In the genomic region with DNA sequence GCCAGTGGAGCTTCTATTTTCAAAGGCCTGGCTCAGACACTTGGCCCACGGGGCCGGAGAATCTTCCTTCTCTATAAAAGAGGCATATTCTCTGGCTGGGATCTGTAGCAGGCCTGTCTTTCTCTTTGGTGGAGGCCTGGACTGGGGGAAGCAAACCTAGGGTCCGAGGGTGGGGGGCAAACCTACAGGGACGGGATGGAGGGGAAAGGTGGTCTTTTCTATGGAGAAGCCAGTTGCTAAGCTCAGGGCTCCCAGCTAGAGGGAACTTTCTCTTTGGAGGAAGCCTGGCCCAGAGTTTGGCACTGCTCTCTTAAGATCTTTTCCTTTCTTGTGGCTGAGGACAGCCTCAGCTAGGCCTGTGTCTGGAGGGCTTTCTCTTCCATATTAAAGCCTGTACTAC, we compare ENCODE assay signal across 8 mouse cellular contexts. TPM values are rescaled to one million over a fixed set of nuclear protein-coding genes. Genes with fewer than 3 reads are reported as not detected.
DNase-seq lines count a peak whose midpoint lies in the region; ATAC-seq and TF ChIP-seq lines count a peak whose summit lies in the region.

No protein-coding gene starts in this region.

- no peak overlapping the region for H3K27ac ChIP-seq in lung, postnatal 0 days (ENCODE audit: low read length)
- H3K27ac ChIP-seq in limb, embryonic 11.5 days (replicated peaks; ENCODE audit: low read depth, low read length): no peak overlapping the region
- H3K27ac ChIP-seq in stomach, embryonic 14.5 days (ENCODE audit: low read length): no peak overlapping the region; the same call in 1 of the 2 replicates

- H3K4me1 ChIP-seq in lung, postnatal 0 days (ENCODE audit: insufficient read depth, low read depth, low read length): peaks cover 10% of the 10 kb centered on the region; the same call in 1 of the 2 replicates
- 0 out of 2 replicates have a peak, but pooled peaks cover 2% of the 10 kb centered on the region for H3K4me1 ChIP-seq in limb, embryonic 11.5 days (ENCODE audit: control insufficient read depth, insufficient read depth, low read length)
- H3K4me1 ChIP-seq in stomach, embryonic 14.5 days (ENCODE audit: control insufficient read depth, insufficient read depth, low read length): peaks cover 9% of the 10 kb centered on the region

- no peaks in the 10 kb centered on the region for H3K36me3 ChIP-seq in lung, postnatal 0 days (ENCODE audit: insufficient read depth, low read length)
- H3K36me3 ChIP-seq in limb, embryonic 11.5 days (ENCODE audit: control insufficient read depth, insufficient read depth, low read length): no peaks in the 10 kb centered on the region
- no peaks in the 10 kb centered on the region for H3K36me3 ChIP-seq in stomach, embryonic 14.5 days (ENCODE audit: control insufficient read depth, insufficient read depth, low read length)

- H3K27me3 ChIP-seq in lung, postnatal 0 days (replicated peaks; ENCODE audit: insufficient read depth, low read length): no peaks in the 10 kb centered on the region
- H3K27me3 ChIP-seq in limb, embryonic 11.5 days (ENCODE audit: control insufficient read depth, insufficient read depth, low read length): no peaks in the 10 kb centered on the region
- H3K27me3 ChIP-seq in stomach, embryonic 14.5 days (ENCODE audit: control insufficient read depth, insufficient read depth, low read length): no peaks in the 10 kb centered on the region

- no peaks in the 10 kb centered on the region for H3K9me3 ChIP-seq in lung, postnatal 0 days (ENCODE audit: low read length)
- H3K9me3 ChIP-seq in limb, embryonic 11.5 days (ENCODE audit: control insufficient read depth, low read length): no peaks in the 10 kb centered on the region
- no peaks in the 10 kb centered on the region for H3K9me3 ChIP-seq in stomach, embryonic 14.5 days (ENCODE audit: control insufficient read depth, low read depth, low read length)

- 47% methylated on average over 4 of the region's 4 CpGs for WGBS in lung, postnatal 0 days
- WGBS in limb, embryonic 11.5 days: 55% methylated on average over 4 of the region's 4 CpGs
- 44% methylated on average over 4 of the region's 4 CpGs for WGBS in stomach, embryonic 14.5 days

- no peak for TF ChIP-seq CTCF in lung, postnatal 0 days (IDR thresholded peaks at IDR 0.05)

- H3K4me3 ChIP-seq in lung, postnatal 0 days (ENCODE audit: low read depth, low read length): no peak overlapping the region
- peak overlapping the region; percentile 75 for H3K4me3 ChIP-seq in limb, embryonic 11.5 days (ENCODE audit: low read depth, low read length)
- peak overlapping the region; percentile 77; the same call in 1 of the 2 replicates for H3K4me3 ChIP-seq in stomach, embryonic 14.5 days (ENCODE audit: low read depth, low read length)

- TF ChIP-seq EP300 in lung, postnatal 0 days (IDR thresholded peaks at IDR 0.05): 0 out of 2 replicates have a peak, but pooled peaks have one; percentile 0

- peak; percentile 28 for DNase-seq in cerebellum, adult 11-12 months
- no peak for DNase-seq in lung, postnatal 0 days (ENCODE audit: low spot score)
- no peak for DNase-seq in lung, adult 18-20 months
- DNase-seq in limb, embryonic 11.5 days (ENCODE audit: low spot score): no peak
- DNase-seq in frontal cortex, postnatal 25 days (ENCODE audit: low spot score in 2 of 2): no peak
- no peak for DNase-seq in embryo, embryonic 10 days (ENCODE audit: low spot score)

- no peak overlapping the region for H3K9ac ChIP-seq in lung, postnatal 0 days (replicated peaks; ENCODE audit: low read depth)
- H3K9ac ChIP-seq in limb, embryonic 11.5 days (ENCODE audit: low read length): peak overlapping the region; percentile 24
- 0 out of 2 replicates have a peak overlapping the region, but pooled peaks have one; percentile 4 for H3K9ac ChIP-seq in stomach, embryonic 14.5 days (replicated peaks; ENCODE audit: low read depth, low read length)

- ATAC-seq in cerebellum, adult (ENCODE audit: insufficient number of reproducible peaks, low FRiP score, low TSS enrichment): no peak
- ATAC-seq in lung, postnatal 0 days: no peak
- ATAC-seq in limb, embryonic 11.5 days (ENCODE audit: insufficient number of reproducible peaks, low FRiP score, low TSS enrichment, low read depth): no peak
- no peak for ATAC-seq in stomach, embryonic 14.5 days (ENCODE audit: insufficient number of reproducible peaks, insufficient read depth, low FRiP score, low read depth)

- peak overlapping the region; percentile 29; the same call in 1 of the 2 replicates for H3K4me2 ChIP-seq in lung, postnatal 0 days (replicated peaks; ENCODE audit: low read depth, low read length)
- H3K4me2 ChIP-seq in limb, embryonic 11.5 days (ENCODE audit: low read depth, severe bottlenecking): peak overlapping the region; percentile 36
- peak overlapping the region; percentile 54 for H3K4me2 ChIP-seq in stomach, embryonic 14.5 days (replicated peaks; ENCODE audit: low read depth, low read length)

RNA-seq across cellular contexts. Expression of a gene that starts 0.7 kb away (rescaled TPM):
- polyA plus RNA-seq in lung, postnatal 0 days (2015; fragmentation: Nextera tagmentation; extraction: Ambion mirVana): 8.7 and 10.0 TPM in 2 replicates
- 15.4 and 17.1 TPM in 2 replicates for polyA plus RNA-seq in limb, embryonic 11.5 days (2014; fragmentation: Nextera tagmentation; extraction: Ambion mirVana)
- 14.9 and 18.1 TPM in 2 replicates for polyA plus RNA-seq in stomach, embryonic 14.5 days (2014; fragmentation: Nextera tagmentation; extraction: Ambion mirVana)

RNA-seq across cellular contexts. Expression of a gene that starts 58.0 kb away (rescaled TPM):
- polyA plus RNA-seq in lung, postnatal 0 days (2015; fragmentation: Nextera tagmentation; extraction: Ambion mirVana): 4.0 and 5.9 TPM in 2 replicates
- 0.07 and 0.37 TPM in 2 replicates for polyA plus RNA-seq in limb, embryonic 11.5 days (2014; fragmentation: Nextera tagmentation; extraction: Ambion mirVana)
- polyA plus RNA-seq in stomach, embryonic 14.5 days (2014; fragmentation: Nextera tagmentation; extraction: Ambion mirVana): 2.2 TPM in 2 replicates
